Mouse (Mus musculus) hindbrain, embryonic 10.5 days (tissue): Measurements from ENCODE around the gene Pcyt2. TPM values are rescaled to one million over a fixed set of nuclear protein-coding genes. Genes with fewer than 3 reads are reported as not detected.
A peak's percentile ranks its signal among the peaks of the same experiment; 100 is the strongest.

Experiments
- DNase-seq: peaks from one replicate; pipeline ENCODE4 v3.0.0-alpha.2; 2017; ENCODE audit warnings: low spot score
- H3K27ac ChIP-seq: fragments of 300-500 bp; sonication (generic); 2 replicates; pipeline ENCODE4 v1.5.1; 2016; ENCODE audit warnings: mild to moderate bottlenecking, moderate library complexity
- H3K27me3 ChIP-seq: fragments of 300-500 bp; sonication (generic); 2 replicates; pipeline ENCODE4 v1.6.1; 2016; ENCODE audit warnings: mild to moderate bottlenecking; ENCODE audit not compliant: poor library complexity, insufficient read depth, severe bottlenecking
- H3K36me3 ChIP-seq: fragments of 300-500 bp; sonication (generic); 2 replicates; pipeline ENCODE4 v1.6.1; 2016; ENCODE audit warnings: mild to moderate bottlenecking, moderate library complexity
- H3K4me1 ChIP-seq: fragments of 300-500 bp; sonication (generic); replicated peaks from 2 replicates; pipeline ENCODE4 v1.6.1; 2016; ENCODE audit warnings: mild to moderate bottlenecking
- H3K4me3 ChIP-seq: fragments of 300-500 bp; sonication (generic); 2 replicates; pipeline ENCODE4 v1.5.1; 2016; ENCODE audit warnings: mild to moderate bottlenecking, moderate library complexity
- H3K9me3 ChIP-seq: fragments of 300-500 bp; sonication (generic); 2 replicates; pipeline ENCODE4 v1.6.1; 2016; ENCODE audit warnings: mild to moderate bottlenecking, moderate library complexity
- WGBS: fragments of 180-500 bp; shearing (Covaris S2); methylation state at CpG from one replicate; pipeline ENCODE4 v1.1.7; 2016; 5-methylcytosine and 5-hydroxymethylcytosine counted together
- polyA plus RNA-seq: library from polyadenylated mRNA; unstranded; fragments of >200 nt; fragmentation: Nextera tagmentation; extraction: Ambion mirVana; gene quantifications from 2 replicates; pipeline ENCODE4 v1.2.1, GENCODE M21; 2016

The Pcyt2 gene
- polyA plus RNA-seq, 1 experiment from 2014 or later: 160 TPM

DNA sequence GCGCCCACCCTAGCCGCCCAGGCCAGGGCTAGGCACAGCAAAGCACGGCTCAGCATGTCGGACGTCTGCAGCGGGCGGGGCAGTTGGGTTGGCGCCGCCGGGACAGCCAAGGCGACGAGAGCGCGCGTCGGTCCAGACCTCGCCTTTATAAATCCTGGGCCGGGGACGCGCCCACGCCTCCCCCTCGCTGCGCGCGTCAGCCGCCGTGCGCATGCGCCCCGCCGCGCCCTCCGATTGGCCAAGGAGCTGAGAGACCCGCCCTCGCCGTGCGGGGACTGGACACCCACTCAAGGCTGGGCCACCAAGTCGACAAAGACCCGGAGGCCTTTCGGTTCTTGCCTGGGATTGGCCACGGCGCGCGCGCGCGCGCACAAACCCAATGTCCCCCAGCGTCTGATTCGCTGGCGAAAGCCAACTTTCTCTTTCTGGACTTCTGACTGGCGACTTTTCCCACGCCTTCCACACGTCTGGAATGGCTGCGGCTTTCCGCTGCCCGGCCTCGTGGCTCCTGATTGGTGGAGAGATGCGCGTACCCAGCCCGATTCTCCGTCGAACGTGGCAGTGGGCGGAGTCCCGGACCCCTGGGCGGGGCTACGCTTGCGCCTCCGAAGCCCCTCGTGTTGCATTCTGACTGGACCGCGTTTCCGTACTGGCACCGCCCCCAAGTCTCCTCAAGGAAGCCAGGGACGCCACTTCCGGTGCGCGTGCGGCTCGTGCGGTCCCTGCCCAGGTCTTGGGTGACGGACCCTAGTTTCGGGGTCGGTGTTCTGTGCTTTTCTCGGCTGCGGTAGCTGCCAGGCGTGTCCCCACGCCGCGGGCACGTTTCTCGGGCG is 44.8 kb downstream of the Pcyt2 start, which contains the start of gene P4hb:
P4hb (minus strand) TSS at position 502 of the 833 bp plus-strand sequence.
- under 1% methylated on average over 94 of the region's 94 CpGs for WGBS
- Histone ChIP-seq H3K9me3 (no peaks in the 10 kb centered on the region), H3K27me3 (no peaks in the 10 kb centered on the region), H3K4me3 (peak within 1 kb of the TSS; percentile 100), H3K27ac (peak within 1 kb of the TSS; percentile 97), H3K4me1 (peaks cover 29% of the 10 kb centered on the region), H3K36me3 (peaks cover 48% of the 10 kb centered on the region)
- peak; percentile 99 for DNase-seq

DNA sequence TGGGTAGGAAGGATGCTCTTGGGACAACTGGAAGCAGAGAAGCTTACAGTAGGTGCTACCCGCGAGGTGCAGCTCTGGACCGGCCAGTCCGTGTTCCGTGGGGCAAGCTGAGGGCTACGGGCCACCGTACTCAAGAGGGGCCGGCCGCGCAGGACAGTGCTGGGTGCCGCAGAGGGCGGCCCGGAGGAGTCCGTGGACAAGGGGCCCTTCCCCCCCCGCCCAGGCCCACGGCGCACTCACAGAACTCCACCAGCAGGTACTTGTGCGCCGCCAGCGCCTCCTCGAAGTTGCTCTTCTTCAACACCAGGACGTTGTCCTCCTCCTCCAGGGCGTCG is 45.4 kb downstream of the Pcyt2 start:
- peak overlapping the region; percentile 97 for H3K27ac ChIP-seq
- WGBS: under 1% methylated on average over 24 of the region's 24 CpGs
- H3K4me1 ChIP-seq: peaks cover 29% of the 10 kb centered on the region
- no peak for DNase-seq
- H3K4me3 ChIP-seq: peak overlapping the region; percentile 100
- H3K9me3 ChIP-seq: no peaks in the 10 kb centered on the region
- H3K36me3 ChIP-seq: peaks cover 48% of the 10 kb centered on the region
- H3K27me3 ChIP-seq: no peaks in the 10 kb centered on the region

DNA sequence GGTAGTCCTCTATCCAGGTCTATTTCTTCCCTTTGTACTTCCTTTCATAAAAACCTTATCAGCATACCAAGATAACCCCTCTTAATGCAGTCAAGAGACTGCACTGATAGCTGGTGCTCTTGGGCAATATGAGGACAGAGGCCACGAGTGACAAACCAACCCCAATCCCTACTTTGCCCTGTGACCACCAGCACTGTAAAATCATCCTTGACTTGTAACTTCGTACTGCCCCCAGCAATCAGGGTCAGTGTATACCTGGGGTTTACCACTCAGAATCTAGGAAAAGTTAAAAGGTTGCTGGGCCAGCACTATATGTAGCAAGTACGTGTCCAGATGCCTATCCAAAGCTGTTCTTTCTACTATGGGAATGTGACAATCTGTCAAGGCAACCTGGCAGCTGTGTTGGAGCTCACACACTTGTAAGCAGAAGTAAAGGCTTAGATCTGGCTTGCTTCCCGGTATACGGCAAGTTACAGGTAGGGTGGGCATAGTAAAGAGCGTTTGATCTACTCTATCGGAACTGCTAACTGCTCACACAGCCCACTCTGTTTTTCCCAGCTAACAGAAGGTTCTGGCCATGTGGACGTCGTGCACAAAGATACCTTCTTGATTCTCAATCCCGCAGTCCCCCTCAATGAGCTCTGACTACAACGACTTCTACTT is 45.9 kb downstream of the Pcyt2 start:
- Histone ChIP-seq H3K36me3 (peaks cover 48% of the 10 kb centered on the region), H3K4me3 (peak overlapping the region; percentile 100), H3K9me3 (no peaks in the 10 kb centered on the region), H3K27ac (peak overlapping the region; percentile 97), H3K27me3 (no peaks in the 10 kb centered on the region), H3K4me1 (peaks cover 29% of the 10 kb centered on the region)
- no peak for DNase-seq
- 18% methylated on average over 11 of the region's 11 CpGs for WGBS

DNA sequence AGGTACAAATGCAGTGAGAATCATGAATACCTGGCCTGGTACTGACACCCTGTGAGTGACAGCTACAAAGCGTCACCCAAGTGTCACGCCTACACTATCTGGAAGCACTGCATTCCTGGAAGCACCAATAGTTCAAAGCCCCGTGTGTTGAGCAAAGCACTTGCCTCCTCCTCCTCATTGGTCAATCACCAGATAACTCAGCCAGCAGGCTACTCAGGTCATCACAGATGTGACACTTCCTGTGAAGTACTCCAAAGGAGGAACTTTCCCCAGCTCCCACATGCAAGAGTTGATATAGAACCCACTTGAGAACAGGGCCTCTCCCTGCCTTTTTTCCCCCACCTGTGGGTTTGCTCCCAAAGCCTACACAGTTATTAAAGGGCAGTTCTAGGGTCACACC is 46.6 kb downstream of the Pcyt2 start:
- Histone ChIP-seq H3K27me3 (no peaks in the 10 kb centered on the region), H3K4me1 (peaks cover 29% of the 10 kb centered on the region), H3K9me3 (no peaks in the 10 kb centered on the region), H3K27ac (peak overlapping the region; percentile 97; the same call in 1 of the 2 replicates), H3K4me3 (peak overlapping the region; percentile 100), H3K36me3 (peaks cover 55% of the 10 kb centered on the region)
- 84% methylated on average over 3 of the region's 3 CpGs for WGBS
- DNase-seq: no peak

- no peak for DNase-seq
- 93% methylated on average over 6 of the region's 6 CpGs for WGBS
- H3K4me1 ChIP-seq: peaks cover 17% of the 10 kb centered on the region
- no peaks in the 10 kb centered on the region for H3K9me3 ChIP-seq
- no peaks in the 10 kb centered on the region for H3K27me3 ChIP-seq
- no peak overlapping the region for H3K4me3 ChIP-seq
- peaks cover 83% of the 10 kb centered on the region for H3K36me3 ChIP-seq
- H3K27ac ChIP-seq: no peak overlapping the region
Measured at GRCm38 (mm10) chr11:120568324-120568723, 49.4 kb downstream of the Pcyt2 start.

DNA sequence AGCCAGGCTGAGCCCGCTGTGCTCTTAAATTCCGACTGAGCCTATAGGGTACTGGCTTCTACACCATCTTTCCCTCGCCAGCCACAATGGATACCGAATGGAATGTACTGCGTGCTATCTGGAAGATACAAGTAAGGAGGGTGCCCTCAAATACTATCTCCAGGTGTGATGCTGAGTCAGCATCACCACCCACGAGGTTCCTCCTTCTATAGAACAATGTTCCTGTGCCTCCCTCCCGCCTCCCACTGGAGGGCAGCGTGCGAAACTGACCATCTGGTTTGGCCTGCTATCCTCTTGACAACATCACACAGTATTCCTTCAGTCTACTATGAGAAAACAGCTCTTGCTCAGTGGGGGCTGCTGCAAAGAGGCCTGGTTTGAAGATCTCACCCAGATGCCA is 52.6 kb downstream of the Pcyt2 start:
- Histone ChIP-seq H3K9me3 (no peaks in the 10 kb centered on the region), H3K4me3 (no peak overlapping the region), H3K27ac (no peak overlapping the region), H3K27me3 (no peaks in the 10 kb centered on the region), H3K4me1 (no peaks in the 10 kb centered on the region), H3K36me3 (peaks cover 100% of the 10 kb centered on the region)
- 87% methylated on average over 9 of the region's 9 CpGs for WGBS
- no peak for DNase-seq

DNA sequence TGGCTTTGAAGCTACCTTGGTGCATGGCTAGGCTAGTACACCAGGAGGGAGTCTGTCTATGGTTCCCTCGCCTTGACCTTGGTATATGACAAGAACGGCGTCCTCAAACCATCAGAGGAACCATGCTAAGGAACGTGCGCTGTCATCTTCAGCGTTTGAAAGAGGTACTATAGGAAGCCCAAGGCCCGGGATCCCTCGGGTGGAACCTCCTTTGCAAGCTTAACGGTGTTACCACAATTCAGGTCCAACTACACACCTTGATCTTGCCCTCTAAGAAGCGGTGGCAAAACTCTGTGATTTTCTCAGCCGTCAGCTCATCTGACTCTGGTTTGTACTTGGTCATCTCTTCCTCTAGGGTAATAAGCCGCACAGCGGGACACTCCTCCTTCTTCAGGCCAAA is 54.8 kb downstream of the Pcyt2 start:
- Histone ChIP-seq H3K9me3 (no peaks in the 10 kb centered on the region), H3K27ac (no peak overlapping the region), H3K27me3 (no peaks in the 10 kb centered on the region), H3K36me3 (peaks cover 96% of the 10 kb centered on the region), H3K4me1 (no peaks in the 10 kb centered on the region), H3K4me3 (no peak overlapping the region)
- no peak for DNase-seq
- WGBS: 95% methylated on average over 13 of the region's 13 CpGs

DNA sequence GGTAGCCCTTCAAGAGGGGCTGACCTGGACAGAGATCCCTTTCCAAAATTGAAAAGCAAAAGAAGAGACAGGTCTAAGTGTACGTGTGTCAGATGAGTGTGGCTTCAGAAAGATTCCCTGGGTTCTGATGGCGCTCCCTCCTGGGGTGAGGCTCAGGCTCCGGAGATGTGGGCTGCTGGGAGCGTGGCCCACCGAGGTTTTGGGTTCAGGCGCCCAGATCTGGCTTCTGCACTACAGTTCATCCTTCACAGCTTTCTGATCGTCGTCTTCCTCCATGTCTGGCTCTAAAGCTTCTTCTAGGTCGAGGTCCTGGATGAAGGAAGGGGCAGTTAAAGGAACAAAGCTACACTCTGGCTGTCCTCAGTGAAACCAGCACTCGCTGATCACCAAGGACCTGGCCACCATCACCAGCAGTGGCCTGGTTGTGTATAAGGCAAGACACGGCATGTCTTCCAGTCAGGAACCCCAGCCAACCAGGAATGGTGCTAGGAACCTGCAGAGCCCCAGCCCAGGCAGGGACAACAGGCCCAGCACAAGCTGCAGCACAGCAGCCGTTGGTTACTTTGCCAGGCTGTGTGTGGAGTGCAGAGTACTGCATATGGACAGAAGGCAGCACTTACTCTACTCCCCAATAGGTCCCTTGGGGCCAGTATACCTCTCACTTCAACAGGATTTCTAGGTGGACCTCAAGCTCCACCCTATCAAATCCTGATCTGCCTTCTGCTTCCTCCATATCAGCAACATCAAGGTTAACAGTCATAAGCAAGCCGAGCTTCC is 56.6 kb downstream of the Pcyt2 start:
- Histone ChIP-seq H3K9me3 (peaks cover 8% of the 10 kb centered on the region; the same call in 1 of the 2 replicates), H3K36me3 (peaks cover 78% of the 10 kb centered on the region), H3K27me3 (no peaks in the 10 kb centered on the region), H3K4me1 (no peaks in the 10 kb centered on the region), H3K27ac (no peak overlapping the region), H3K4me3 (no peak overlapping the region)
- no peak for DNase-seq
- 95% methylated on average over 13 of the region's 13 CpGs for WGBS

Other genes with a start within 250 kb of the Pcyt2 start
- gene Faap100, start 239.2 kb downstream of the Pcyt2 start, polyA plus RNA-seq: 38.0 and 45.9 TPM in 2 replicates
- gene Nploc4, start 180.2 kb downstream of the Pcyt2 start, polyA plus RNA-seq: 47.7 and 49.3 TPM in 2 replicates
- gene Tspan10, start 175.3 kb downstream of the Pcyt2 start, polyA plus RNA-seq: 0.12 and 0.46 TPM in 2 replicates
- 0.31 and 0.35 TPM in 2 replicates for gene Pde6g, start 164.4 kb downstream of the Pcyt2 start, polyA plus RNA-seq
- 12.5 and 13.2 TPM in 2 replicates for gene Oxld1, start 159.9 kb downstream of the Pcyt2 start, polyA plus RNA-seq
- 34.4 and 37.3 TPM in 2 replicates for gene Ccdc137, start 159.8 kb downstream of the Pcyt2 start, polyA plus RNA-seq
- 59.6 and 62.3 TPM in 2 replicates for gene Arl16, start 150.3 kb downstream of the Pcyt2 start, polyA plus RNA-seq
- 171 and 186 TPM in 2 replicates for gene Mrpl12, start 133.3 kb downstream of the Pcyt2 start, polyA plus RNA-seq
- 50.6 and 53.3 TPM in 2 replicates for gene Slc25a10, start 126.1 kb downstream of the Pcyt2 start, polyA plus RNA-seq
- 0.14 and 0.17 TPM in 2 replicates for gene Gcgr, start 87.2 kb downstream of the Pcyt2 start, polyA plus RNA-seq
- 219 and 261 TPM in 2 replicates for gene Mcrip1, start 68.2 kb downstream of the Pcyt2 start, polyA plus RNA-seq
- gene Ppp1r27, start 66.8 kb downstream of the Pcyt2 start, polyA plus RNA-seq: 0.27 TPM in 1 of 2 replicates, not detected in the other
- 519 and 570 TPM in 2 replicates for gene P4hb, start 44.7 kb downstream of the Pcyt2 start, polyA plus RNA-seq
- gene Arhgdia, start 36.3 kb downstream of the Pcyt2 start, polyA plus RNA-seq: 799 and 820 TPM in 2 replicates
- gene Alyref, start 19.6 kb downstream of the Pcyt2 start, polyA plus RNA-seq: 607 and 643 TPM in 2 replicates
- gene Anapc11, start 19.5 kb downstream of the Pcyt2 start, polyA plus RNA-seq: 237 TPM in 2 replicates
- 0.34 and 0.63 TPM in 2 replicates for gene Npb, start 9.5 kb downstream of the Pcyt2 start, polyA plus RNA-seq
- 37.0 and 42.4 TPM in 2 replicates for gene Sirt7, start 7.3 kb upstream of the Pcyt2 start, polyA plus RNA-seq
- gene Mafg, start 15.7 kb upstream of the Pcyt2 start, polyA plus RNA-seq: 23.1 and 26.2 TPM in 2 replicates
- gene Pycr1, start 25.8 kb upstream of the Pcyt2 start, polyA plus RNA-seq: 37.6 and 38.7 TPM in 2 replicates
- not detected in 2 replicates for gene Myadml2, start 30.2 kb upstream of the Pcyt2 start, polyA plus RNA-seq
- 2.3 and 4.3 TPM in 2 replicates for gene Notum, start 43.2 kb upstream of the Pcyt2 start, polyA plus RNA-seq
- 147 and 178 TPM in 2 replicates for gene Aspscr1, start 55.0 kb upstream of the Pcyt2 start, polyA plus RNA-seq
- 129 and 137 TPM in 2 replicates for gene Cenpx, start 95.8 kb upstream of the Pcyt2 start, polyA plus RNA-seq
- 55.8 and 57.7 TPM in 2 replicates for gene Lrrc45, start 96.0 kb upstream of the Pcyt2 start, polyA plus RNA-seq
- gene Rac3, start 103.5 kb upstream of the Pcyt2 start, polyA plus RNA-seq: 31.0 and 58.2 TPM in 2 replicates
- 17.9 and 19.8 TPM in 2 replicates for gene Dcxr, start 109.3 kb upstream of the Pcyt2 start, polyA plus RNA-seq
- gene Cbr2, start 114.2 kb upstream of the Pcyt2 start, polyA plus RNA-seq: 1.6 and 2.1 TPM in 2 replicates
- 8.9 and 12.2 TPM in 2 replicates for gene Hmga1b, start 144.9 kb upstream of the Pcyt2 start, polyA plus RNA-seq
- 46.4 and 63.7 TPM in 2 replicates for gene Rfng, start 166.3 kb upstream of the Pcyt2 start, polyA plus RNA-seq
- gene Gps1, start 166.3 kb upstream of the Pcyt2 start, polyA plus RNA-seq: 276 and 285 TPM in 2 replicates
- 95.4 and 97.1 TPM in 2 replicates for gene Dus1l, start 178.5 kb upstream of the Pcyt2 start, polyA plus RNA-seq
- 131 TPM in 2 replicates for gene Fasn, start 206.6 kb upstream of the Pcyt2 start, polyA plus RNA-seq